Mouse (Mus musculus): ENCODE measurements at regions not wholly inside any gene's neighbourhood (a gene's known extent, or its start where the extent isn't known, plus 50 kb on each side); places are given as distances from the start of the nearest gene placed in this dataset.
A peak's percentile ranks its signal among the peaks of the same experiment; 100 is the strongest.

DNA sequence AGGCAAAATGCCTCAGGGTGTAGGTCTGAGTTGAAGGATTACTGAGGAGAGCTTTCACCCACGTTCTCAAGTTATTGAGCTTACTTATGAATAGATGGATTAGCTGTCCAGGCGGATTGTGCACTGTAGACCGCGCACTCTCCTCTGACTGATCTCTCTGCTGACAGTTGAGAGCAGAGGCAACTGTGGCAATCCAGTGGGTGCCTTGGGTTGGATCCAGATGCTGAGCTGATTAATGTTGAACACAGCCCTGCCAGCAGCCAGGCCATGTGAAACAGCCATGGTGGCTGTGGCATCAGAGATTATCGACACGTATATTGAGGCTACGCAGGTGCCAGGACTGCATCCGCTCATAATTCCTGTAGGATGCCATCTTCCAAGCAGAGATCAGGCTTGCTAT is 53.6 kb downstream of the Gm10320 start:
- DNase-seq = no peak

DNA sequence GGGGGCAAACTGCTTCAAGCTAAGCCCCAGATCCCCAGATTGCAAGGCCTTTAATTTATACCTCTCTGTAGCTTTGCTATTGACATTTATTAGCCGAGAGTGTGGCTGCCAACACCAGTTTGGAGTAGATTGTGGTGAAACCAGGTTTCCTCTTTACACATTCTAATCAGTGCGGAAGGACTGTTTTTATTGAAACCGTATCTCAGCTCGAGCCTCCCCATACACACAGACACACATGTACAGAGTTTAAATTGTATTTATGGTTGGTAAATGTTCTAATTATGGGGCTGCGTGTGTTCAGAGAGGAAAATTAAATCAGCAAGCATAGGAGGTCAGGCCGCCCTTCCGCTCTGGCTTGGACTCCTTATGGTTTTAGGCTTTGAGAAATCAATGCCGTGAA is 54.8 kb downstream of the Gm10320 start:
- no peak for DNase-seq

DNA sequence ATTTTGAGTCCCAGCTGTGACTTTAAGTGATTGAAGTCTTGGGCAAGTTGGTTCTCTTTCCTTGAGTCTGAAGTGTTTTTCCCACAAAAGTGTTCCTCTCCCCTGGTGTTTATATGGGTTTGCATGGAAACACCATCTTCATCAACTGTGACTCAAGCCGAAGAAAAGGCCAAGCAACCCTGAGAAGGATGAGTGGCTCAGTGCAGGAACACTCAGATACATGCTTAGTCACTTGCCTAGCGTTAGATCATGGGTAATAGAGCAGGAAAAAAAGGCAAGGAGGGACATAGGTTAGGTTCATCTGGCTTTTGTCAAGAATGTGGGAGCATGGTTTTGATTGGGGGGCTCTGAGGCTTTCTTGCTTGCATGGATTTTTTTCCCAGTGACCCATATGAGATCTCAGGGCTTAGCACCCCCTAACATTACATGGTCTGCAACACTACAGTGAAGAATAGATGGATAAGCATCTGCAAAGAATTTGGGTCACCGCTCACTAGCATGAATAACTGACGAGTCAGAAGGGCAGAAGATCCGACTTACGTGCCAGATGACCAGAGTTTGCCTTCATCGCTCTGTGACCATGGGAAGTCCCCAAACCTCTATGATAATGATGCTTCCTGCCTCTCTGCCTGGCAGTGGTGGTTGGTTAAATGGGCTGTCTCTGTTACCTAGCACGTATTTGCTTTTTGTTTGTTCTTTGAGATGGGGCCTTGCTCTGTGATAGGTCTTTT is 56.4 kb downstream of the Gm10320 start:
- no peak for DNase-seq

DNA sequence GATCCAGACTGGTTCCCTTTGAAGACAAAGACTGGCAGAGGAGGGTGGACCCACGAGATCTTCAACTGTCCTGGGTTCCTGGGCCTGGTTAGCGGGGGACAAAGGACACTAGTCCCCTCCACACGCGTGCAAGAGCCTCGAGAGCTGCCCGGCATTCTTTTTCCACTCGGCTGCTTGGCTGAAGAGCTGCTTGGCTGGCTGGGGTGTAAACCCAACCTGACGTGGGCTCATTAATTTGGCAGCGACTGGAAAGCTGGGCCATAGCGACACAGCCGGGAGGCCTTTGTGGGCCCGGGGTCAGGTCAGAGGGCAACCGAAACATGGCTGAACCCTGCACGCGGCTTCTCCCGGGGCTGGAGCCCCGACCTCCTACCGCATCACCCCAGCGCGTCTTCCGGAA is 62.0 kb downstream of the Gm10320 start:
- DNase-seq = no peak

DNA sequence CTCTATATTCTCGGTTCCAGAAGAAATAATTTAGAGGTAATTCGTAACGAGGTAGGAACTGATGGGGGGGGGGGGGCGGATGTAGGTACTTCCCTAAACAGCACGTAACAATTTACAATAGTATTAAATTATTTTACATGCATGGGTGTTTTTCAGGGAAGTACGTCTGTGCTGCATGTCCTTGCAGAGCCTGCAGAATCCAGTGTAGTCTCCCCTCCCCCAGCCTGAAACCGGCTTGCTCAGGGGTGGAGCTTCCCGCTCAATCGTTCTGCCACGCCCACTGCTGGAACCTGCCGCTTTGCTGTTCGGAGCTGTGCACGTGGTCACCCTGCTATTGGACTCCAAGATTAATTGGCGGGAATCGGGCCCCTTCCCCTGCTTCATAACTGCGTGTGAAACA is 64.1 kb downstream of the Gm10320 start:
- DNase-seq = peak; percentile 27

DNA sequence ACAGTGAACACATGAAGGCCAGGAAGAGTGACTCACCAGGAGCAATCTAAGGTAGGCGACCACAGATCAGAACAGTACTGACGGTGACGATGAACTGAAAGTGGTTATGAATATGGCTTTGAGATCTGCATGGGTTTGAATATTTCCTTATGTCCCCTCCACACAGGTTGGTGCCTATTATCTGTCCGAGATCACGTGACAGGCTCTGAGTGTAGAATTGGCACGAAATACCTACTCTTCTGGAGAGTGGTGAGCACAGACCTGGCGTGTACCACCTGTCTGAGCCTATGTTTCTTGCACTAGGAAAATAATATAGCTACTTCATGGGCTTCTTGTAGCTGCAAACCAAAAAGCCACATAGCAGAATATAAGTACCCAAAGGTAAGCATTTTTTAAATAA is 66.8 kb downstream of the Gm10320 start:
- DNase-seq = no peak

DNA sequence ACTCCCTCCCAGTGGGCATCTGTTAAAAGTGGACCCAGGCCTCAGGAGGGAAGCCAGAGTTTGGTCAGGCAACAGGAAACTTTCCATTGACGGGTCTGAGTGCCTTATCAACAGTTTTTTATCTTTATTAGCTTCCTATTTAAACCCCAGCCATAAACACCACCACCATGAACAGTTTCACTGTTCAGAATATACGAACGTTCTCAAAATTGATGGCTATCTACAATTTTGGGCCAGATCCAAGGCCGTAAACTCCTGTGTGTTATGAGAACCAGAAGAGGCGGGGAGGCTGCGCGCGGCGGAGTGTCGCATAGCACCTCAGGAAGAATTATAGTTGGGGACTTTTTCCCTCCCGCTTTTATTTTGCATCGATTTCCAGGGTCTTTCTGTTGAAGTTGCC is 67.8 kb downstream of the Gm10320 start:
- peak; percentile 28 for DNase-seq

DNA sequence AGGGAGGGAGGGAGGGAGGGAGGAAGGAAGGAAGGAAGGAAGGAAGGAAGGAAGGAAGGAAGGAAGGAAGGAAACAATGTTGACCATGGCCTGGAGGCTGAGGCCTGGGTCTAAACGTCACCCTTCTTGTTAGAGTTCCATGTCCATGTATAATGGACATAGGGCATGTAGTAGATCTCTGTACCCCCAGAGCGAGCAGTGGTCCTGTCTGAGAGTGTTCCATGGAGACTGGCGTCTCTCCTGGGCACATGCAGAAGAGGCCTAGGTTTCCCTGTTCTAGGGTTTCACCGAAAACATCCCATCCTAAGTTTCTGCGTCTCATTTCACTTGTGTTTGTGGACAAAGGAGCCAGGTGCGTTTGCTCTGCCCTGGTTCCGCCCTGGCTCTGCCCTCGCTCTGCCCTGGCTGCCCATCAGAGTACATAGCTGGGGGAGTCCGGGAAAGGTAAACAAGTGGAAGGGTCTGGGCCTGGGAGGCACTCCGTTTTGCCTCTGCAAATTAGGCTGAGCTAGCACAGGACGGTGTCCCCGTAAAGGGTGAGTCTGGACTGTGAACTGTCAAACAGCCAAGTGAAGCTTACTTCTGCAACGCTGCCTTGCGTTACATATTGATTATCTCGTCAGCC is 66.5 kb downstream of the Foxd1 start:
- no peak for DNase-seq

DNA sequence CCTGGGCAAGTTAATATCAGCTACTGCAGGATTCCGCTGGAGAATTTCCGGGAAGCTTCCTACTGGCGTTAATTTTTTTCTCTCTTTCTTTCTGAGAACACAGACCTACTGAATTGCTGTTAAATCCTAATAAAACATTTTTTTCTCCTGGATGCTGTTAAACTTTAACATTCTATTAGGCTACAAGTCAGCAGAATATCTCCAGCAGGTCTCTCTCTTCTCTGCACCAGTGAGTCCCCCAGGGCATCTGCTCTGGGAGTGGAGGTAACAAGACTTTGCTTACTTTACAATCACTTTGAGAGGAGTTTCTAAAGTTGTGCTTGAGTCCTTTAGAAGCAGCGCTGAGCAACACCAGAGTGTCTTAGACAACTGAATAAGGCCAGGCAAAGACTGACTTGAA is 63.7 kb downstream of the Foxd1 start:
- peak; percentile 37 for DNase-seq

DNA sequence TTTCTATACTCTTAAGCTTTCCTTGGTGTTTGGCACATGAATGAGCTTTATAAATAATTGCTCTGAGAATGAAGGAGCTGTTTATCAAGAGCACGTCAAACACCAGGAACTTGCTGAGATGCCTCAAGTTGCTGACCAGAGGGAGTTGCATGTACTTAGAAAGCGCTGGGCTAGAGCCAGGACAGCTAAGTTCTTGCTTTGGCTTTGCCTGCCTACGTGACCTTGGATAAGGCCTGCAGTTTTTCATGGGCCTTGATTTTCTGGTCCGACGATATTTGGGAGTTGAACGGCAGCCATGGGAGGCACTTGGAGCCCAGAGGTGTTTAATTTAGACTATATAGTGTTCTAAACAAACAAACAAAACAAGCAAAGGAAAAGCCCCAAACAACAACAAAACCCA is 62.4 kb downstream of the Foxd1 start:
- no peak for DNase-seq

DNA sequence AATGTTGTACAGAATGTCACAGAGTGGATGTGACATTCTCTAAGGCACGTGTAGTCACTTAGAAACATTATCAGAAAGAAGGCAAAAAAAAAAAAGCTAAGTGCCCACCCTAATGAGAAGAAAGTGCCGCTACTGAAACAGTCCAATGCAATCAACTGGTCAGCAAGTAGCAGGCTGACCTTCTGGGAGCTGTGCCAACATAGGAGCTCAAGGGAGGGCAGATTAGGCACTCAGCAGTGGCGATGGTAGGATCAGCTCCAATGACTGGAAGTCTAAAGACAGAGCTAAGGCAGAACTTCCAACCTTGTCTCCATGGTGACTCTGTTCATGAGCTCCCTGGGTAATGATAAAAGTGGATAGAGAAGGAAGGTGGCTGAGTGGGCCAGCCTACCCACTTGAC is 60.8 kb downstream of the Foxd1 start:
- DNase-seq = peak; percentile 77

DNA sequence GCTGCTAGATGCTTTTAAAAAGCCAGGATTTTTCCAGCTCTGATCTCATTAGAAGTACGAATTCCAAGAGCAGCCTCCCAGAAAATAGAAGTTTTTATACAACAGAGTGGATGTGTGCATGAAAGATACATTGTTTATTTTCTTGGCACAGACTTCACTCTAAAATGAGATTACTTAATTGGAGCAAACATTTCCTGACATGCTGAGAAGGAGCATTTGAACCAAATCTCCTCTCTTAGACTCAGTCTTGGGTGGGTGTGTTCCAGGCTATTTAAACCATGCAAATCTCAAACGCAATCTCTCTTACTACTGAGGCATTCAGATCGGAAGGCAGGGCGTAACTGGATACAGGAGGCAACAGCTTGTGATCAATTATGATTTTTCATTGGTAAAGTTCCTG is 59.2 kb downstream of the Foxd1 start:
- no peak for DNase-seq

Measured in kidney, postnatal 14 days (tissue).